ENCODE assay signal across 8 mouse cellular contexts in genomic region chr3:95994975-95995801, GRCm38 (mm10). TPM values are rescaled to one million over a fixed set of nuclear protein-coding genes. Genes with fewer than 3 reads are reported as not detected.
DNase-seq lines count a peak whose midpoint lies in the region; ATAC-seq and TF ChIP-seq lines count a peak whose summit lies in the region.

No protein-coding gene starts in this region.

- peaks cover 12% of the 10 kb centered on the region for H3K36me3 ChIP-seq in G1E (replicated peaks)
- H3K36me3 ChIP-seq in hindbrain, embryonic 12.5 days: peaks cover 31% of the 10 kb centered on the region
- H3K36me3 ChIP-seq in liver, embryonic 16.5 days (ENCODE audit: control insufficient read depth, insufficient read depth): no peaks in the 10 kb centered on the region
- peaks cover 14% of the 10 kb centered on the region for H3K36me3 ChIP-seq in splenic B cell, adult 2 months (ENCODE audit: control insufficient read depth, insufficient read depth, low read length, poor library complexity, severe bottlenecking)

- no peaks in the 10 kb centered on the region for H3K9me3 ChIP-seq in G1E (replicated peaks)
- H3K9me3 ChIP-seq in hindbrain, embryonic 12.5 days (replicated peaks): no peaks in the 10 kb centered on the region
- H3K9me3 ChIP-seq in liver, embryonic 16.5 days (replicated peaks; ENCODE audit: control insufficient read depth, low read length): no peaks in the 10 kb centered on the region

- H3K4me1 ChIP-seq in G1E (ENCODE audit: insufficient read depth, low read depth, low read length): peaks cover 62% of the 10 kb centered on the region
- H3K4me1 ChIP-seq in hindbrain, embryonic 12.5 days: peaks cover 56% of the 10 kb centered on the region
- H3K4me1 ChIP-seq in liver, embryonic 16.5 days (ENCODE audit: control insufficient read depth, low read depth, low read length): peaks cover 33% of the 10 kb centered on the region

- intact Hi-C loops in left cerebral cortex, postnatal 14 days (cut with DNase I): no loop called here

- ATAC-seq in G1E (ENCODE audit: extremely low read depth, insufficient number of reproducible peaks, low FRiP score, poor library complexity, severe bottlenecking): no peak
- ATAC-seq in hindbrain, embryonic 12.5 days (ENCODE audit: low FRiP score): peak; percentile 77
- no peak for ATAC-seq in liver, embryonic 16.5 days (ENCODE audit: low read depth)

- H3K27me3 ChIP-seq in G1E (ENCODE audit: insufficient read depth, low read length): peaks cover 39% of the 10 kb centered on the region
- H3K27me3 ChIP-seq in hindbrain, embryonic 12.5 days: no peaks in the 10 kb centered on the region
- H3K27me3 ChIP-seq in liver, embryonic 16.5 days (ENCODE audit: control insufficient read depth, insufficient read depth, low read depth, low read length): peaks cover 30% of the 10 kb centered on the region
- H3K27me3 ChIP-seq in splenic B cell, adult 2 months (ENCODE audit: control insufficient read depth, insufficient read depth, low read length, poor library complexity, severe bottlenecking): no peaks in the 10 kb centered on the region

- peak overlapping the region; percentile 72 for H3K4me3 ChIP-seq in G1E (ENCODE audit: low read depth, low read length)
- H3K4me3 ChIP-seq in hindbrain, embryonic 12.5 days: peak overlapping the region; percentile 88
- H3K4me3 ChIP-seq in liver, embryonic 16.5 days (ENCODE audit: low read depth, low read length): peak overlapping the region; percentile 67

- H3K27ac ChIP-seq in hindbrain, embryonic 12.5 days: peak overlapping the region; percentile 99
- peak overlapping the region; percentile 58 for H3K27ac ChIP-seq in liver, embryonic 16.5 days (ENCODE audit: low read length)

- peak overlapping the region; percentile 100 for H3K9ac ChIP-seq in hindbrain, embryonic 12.5 days
- H3K9ac ChIP-seq in liver, embryonic 16.5 days (ENCODE audit: low read depth, low read length): peak overlapping the region; percentile 58

- under 1% methylated on average over 50 of the region's 51 CpGs for WGBS in hindbrain, embryonic 12.5 days
- 1% methylated on average over 47 of the region's 51 CpGs for WGBS in liver, embryonic 16.5 days (ENCODE audit: insufficient replicate concordance)

- H3K4me2 ChIP-seq in hindbrain, embryonic 12.5 days (replicated peaks): peak overlapping the region; percentile 91
- H3K4me2 ChIP-seq in liver, embryonic 16.5 days (ENCODE audit: low read depth, low read length): peak overlapping the region; percentile 90

- DNase-seq in layer of hippocampus, postnatal 10 days (ENCODE audit: low spot score in 2 of 2): peak; percentile 58 to 67
- DNase-seq in layer of hippocampus, adult 8-10 months (ENCODE audit: low spot score in 2 of 2): no peak
- DNase-seq in G1E (ENCODE audit: low spot score): no peak
- DNase-seq in embryo, embryonic 11 days: peak; percentile 81
- DNase-seq in splenic B cell, adult 2 months (ENCODE audit: low read depth, low spot score): peak; percentile 29
- DNase-seq in left cerebral cortex, postnatal 14 days (ENCODE audit: low spot score in 2 of 2): no peak

- TF ChIP-seq CTCF in G1E (IDR thresholded peaks at IDR 0.05; ENCODE audit: low read depth, low read length): no peak

RNA-seq across cellular contexts. Expression of gene Plekho1, which starts 0.6 kb away (rescaled TPM):
- 10 to 100 TPM; 50.2 to 56.5 TPM for total RNA-seq in layer of hippocampus, postnatal 10 days (2021)
- total RNA-seq in layer of hippocampus, adult 8-10 months (2022): 10 to 100 TPM; 42.0 to 70.1 (median 52.4) TPM
- total RNA-seq in G1E (2014; fragmentation: Nextera tagmentation) (9.7 and 23.3 TPM in 2 replicates), G1E (2017) (4.2 and 5.7 TPM in 2 replicates)
- polyA plus RNA-seq in G1E (2012): 10.9 and 14.1 TPM in 2 replicates
- polyA plus RNA-seq in hindbrain, embryonic 12.5 days (2016; fragmentation: Nextera tagmentation; extraction: Ambion mirVana): 77.4 and 79.3 TPM in 2 replicates
- 4.2 and 4.5 TPM in 2 replicates for polyA plus RNA-seq in liver, embryonic 16.5 days (2015; fragmentation: Nextera tagmentation; extraction: Ambion mirVana)
- total RNA-seq in left cerebral cortex, postnatal 14 days (2021): 10 to 100 TPM; 67.5 to 69.7 TPM

Comparison
In these comparisons a context has a peak if more than half of its experiments do, and no peak if none do; other contexts are left out.
1. DNase-seq: peak in layer of hippocampus, postnatal 10 days (2 of 2), embryo, embryonic 11 days (single experiment) and splenic B cell, adult 2 months (single experiment); none in layer of hippocampus, adult 8-10 months (0 of 2), G1E (single experiment) and left cerebral cortex, postnatal 14 days (0 of 2).
2. Peak in every context shown above with its lines, with median percentiles within 50 percentile points of each other: H3K4me3 ChIP-seq.